In genomic region chr1:30940571-30940970, GRCm38 (mm10) we compare ENCODE assay signal across 24 mouse cellular contexts. TPM values are rescaled to one million over a fixed set of nuclear protein-coding genes. Genes with fewer than 3 reads are reported as not detected.
DNase-seq lines count a peak whose midpoint lies in the region; ATAC-seq and TF ChIP-seq lines count a peak whose summit lies in the region.
"Had no signal": no experiment of that assay in that cellular context is flagged by ENCODE, and none has a peak within 500 bp of the region (broad histone marks: within the 10 kb centered on the region; RNA-seq: fewer than 3 reads in every experiment).

No protein-coding gene starts in this region.

- peaks cover 16% of the 10 kb centered on the region for H3K36me3 ChIP-seq in hindbrain, postnatal 0 days (ENCODE audit: insufficient read depth, low read length)
- H3K36me3 ChIP-seq in hindbrain, embryonic 11.5 days (ENCODE audit: control insufficient read depth, insufficient read depth, low read length) = no peaks in the 10 kb centered on the region; the same call in 1 of the 2 replicates
- peaks cover 25% of the 10 kb centered on the region for H3K36me3 ChIP-seq in intestine, postnatal 0 days (ENCODE audit: control insufficient read depth, insufficient read depth)

- no peaks in the 10 kb centered on the region for H3K27me3 ChIP-seq in hindbrain, postnatal 0 days (ENCODE audit: insufficient read depth, low read length)
- H3K27me3 ChIP-seq in hindbrain, embryonic 11.5 days (ENCODE audit: control insufficient read depth, insufficient read depth, low read length) = no peaks in the 10 kb centered on the region
- H3K27me3 ChIP-seq in intestine, postnatal 0 days (replicated peaks; ENCODE audit: control insufficient read depth, insufficient read depth, low read length) = no peaks in the 10 kb centered on the region

- no peaks in the 10 kb centered on the region for H3K9me3 ChIP-seq in hindbrain, postnatal 0 days (ENCODE audit: low read length)
- H3K9me3 ChIP-seq in hindbrain, embryonic 11.5 days (ENCODE audit: control insufficient read depth, low read length) = no peaks in the 10 kb centered on the region
- H3K9me3 ChIP-seq in intestine, postnatal 0 days (ENCODE audit: control insufficient read depth) = no peaks in the 10 kb centered on the region

- H3K4me1 ChIP-seq in hindbrain, postnatal 0 days (ENCODE audit: insufficient read depth, low read length) = no peaks in the 10 kb centered on the region
- H3K4me1 ChIP-seq in hindbrain, embryonic 11.5 days (replicated peaks; ENCODE audit: control insufficient read depth, insufficient read depth, low read length) = no peaks in the 10 kb centered on the region
- no peaks in the 10 kb centered on the region for H3K4me1 ChIP-seq in intestine, postnatal 0 days (replicated peaks; ENCODE audit: control insufficient read depth, insufficient read depth, low read length)

- ATAC-seq in hindbrain, postnatal 0 days = 0 out of 2 replicates have a peak, but pooled peaks have one; percentile 40
- no peak for ATAC-seq in hindbrain, embryonic 11.5 days (ENCODE audit: low FRiP score)
- peak; percentile 66 for ATAC-seq in intestine, postnatal 0 days
- no peak for ATAC-seq in megakaryocyte progenitor cell, adult 5-6 weeks (replicated peaks; ENCODE audit: poor library complexity)

- no peak overlapping the region for H3K4me3 ChIP-seq in hindbrain, postnatal 0 days (ENCODE audit: low read length)
- H3K4me3 ChIP-seq in hindbrain, embryonic 11.5 days (ENCODE audit: low read depth, low read length) = no peak overlapping the region
- H3K4me3 ChIP-seq in intestine, postnatal 0 days (ENCODE audit: low read depth, low read length) = no peak overlapping the region
- H3K4me3 ChIP-seq: erythroblast, embryonic 14.5 days; gastrocnemius, adult 2 months had no signal

- H3K27ac ChIP-seq in hindbrain, postnatal 0 days = no peak overlapping the region
- H3K27ac ChIP-seq in hindbrain, embryonic 11.5 days (ENCODE audit: low read depth, low read length) = no peak overlapping the region
- H3K27ac ChIP-seq in intestine, postnatal 0 days (ENCODE audit: low read depth, low read length) = no peak overlapping the region
- H3K27ac ChIP-seq: gastrocnemius, adult 2 months had no signal

- no peak overlapping the region for H3K9ac ChIP-seq in hindbrain, postnatal 0 days (replicated peaks; ENCODE audit: low read length)
- H3K9ac ChIP-seq in hindbrain, embryonic 11.5 days (ENCODE audit: low read depth, low read length) = no peak overlapping the region
- no peak overlapping the region for H3K9ac ChIP-seq in intestine, postnatal 0 days (ENCODE audit: low read depth, low read length)

- DNase-seq in hindbrain, postnatal 0 days (ENCODE audit: low spot score) = no peak
- DNase-seq in hindbrain, embryonic 11.5 days (ENCODE audit: low spot score) = no peak
- peak; percentile 3 for DNase-seq in retina, postnatal 1 day
- DNase-seq in retina, embryonic 14.5 days (ENCODE audit: low spot score) = no peak
- DNase-seq in right cerebral cortex, postnatal 10 days (ENCODE audit: low spot score in 2 of 2) = no peak
- DNase-seq: adrenal gland, postnatal 10 days; cerebellum, adult 2 months; gastrocnemius, adult 2 months; heart, adult 18-20 months; lung, postnatal 36 days; thymus, adult 2 months had no signal

- H3K4me2 ChIP-seq in hindbrain, postnatal 0 days (ENCODE audit: low read depth, low read length) = no peak overlapping the region
- no peak overlapping the region for H3K4me2 ChIP-seq in hindbrain, embryonic 11.5 days (replicated peaks; ENCODE audit: low read depth, low read length)
- H3K4me2 ChIP-seq in intestine, postnatal 0 days (replicated peaks; ENCODE audit: low read depth) = no peak overlapping the region

- 87% methylated on average over 3 of the region's 3 CpGs for WGBS in hindbrain, postnatal 0 days
- 82% methylated on average over 3 of the region's 3 CpGs for WGBS in hindbrain, embryonic 11.5 days
- WGBS in intestine, postnatal 0 days = 39% methylated on average over 3 of the region's 3 CpGs

- no peak for TF ChIP-seq CTCF in hindbrain, postnatal 0 days (IDR thresholded peaks at IDR 0.05; ENCODE audit: low read depth)
- TF ChIP-seq CTCF in intestine, postnatal 0 days (IDR thresholded peaks at IDR 0.05; ENCODE audit: low read depth) = no peak

RNA-seq across cellular contexts. Expression of gene AC153137.1, which starts 37.2 kb away (rescaled TPM):
- not detected in 2 replicates for total RNA-seq in hindbrain, postnatal 0 days (2014; rRNA removed)
- polyA plus RNA-seq in hindbrain, postnatal 0 days (2015; fragmentation: Nextera tagmentation; extraction: Ambion mirVana) = not detected in 2 replicates
- polyA plus RNA-seq in hindbrain, embryonic 11.5 days (2014; fragmentation: Nextera tagmentation; extraction: Ambion mirVana) = not detected in 2 replicates
- 0.29 TPM in 1 of 2 replicates, not detected in the other for polyA plus RNA-seq in intestine, postnatal 0 days (2015; fragmentation: Nextera tagmentation; extraction: Ambion mirVana)
- not detected in 2 replicates for total RNA-seq in megakaryocyte progenitor cell, adult 5-6 weeks (2015)
- total RNA-seq in megakaryocyte progenitor cell, adult 5-6 weeks (2017) = not detected in 2 replicates
- total RNA-seq: adrenal gland, postnatal 10 days; gastrocnemius, adult 2 months; heart, adult 18-20 months; hematopoietic stem cell, adult 5-6 weeks; layer of hippocampus, adult 18-20 months; left cerebral cortex, adult 8-10 months; neutrophil, adult 5-6 weeks had no signal
- polyA plus RNA-seq: cerebellum, adult 2 months; embryonic facial prominence, embryonic 11.5 days; erythroblast, embryonic 14.5 days; heart, embryonic 14.5 days; kidney, embryonic 16.5 days; limb, embryonic 14.5 days; liver, embryonic 16.5 days; small intestine, adult 2 months; thymus, adult 2 months had no signal

Comparison
In these comparisons a context has a peak if more than half of its experiments do, and no peak if none do; other contexts are left out.
1. ATAC-seq: peak in hindbrain, postnatal 0 days (single experiment) and intestine, postnatal 0 days (single experiment); none in hindbrain, embryonic 11.5 days (single experiment) and megakaryocyte progenitor cell, adult 5-6 weeks (single experiment).